Mouse (Mus musculus) monocyte, adult 59 days (primary cell): ENCODE measurements around the gene Olah. TPM values are rescaled to one million over a fixed set of nuclear protein-coding genes. Genes with fewer than 3 reads are reported as not detected.

ENCODE experiments used
- total RNA-seq, 2 experiments: library from RNA; stranded (reverse); gene quantifications; one replicate each; pipeline ENCODE4 v1.2.4; 2023

Olah gene
- total RNA-seq = not detected

DNA sequence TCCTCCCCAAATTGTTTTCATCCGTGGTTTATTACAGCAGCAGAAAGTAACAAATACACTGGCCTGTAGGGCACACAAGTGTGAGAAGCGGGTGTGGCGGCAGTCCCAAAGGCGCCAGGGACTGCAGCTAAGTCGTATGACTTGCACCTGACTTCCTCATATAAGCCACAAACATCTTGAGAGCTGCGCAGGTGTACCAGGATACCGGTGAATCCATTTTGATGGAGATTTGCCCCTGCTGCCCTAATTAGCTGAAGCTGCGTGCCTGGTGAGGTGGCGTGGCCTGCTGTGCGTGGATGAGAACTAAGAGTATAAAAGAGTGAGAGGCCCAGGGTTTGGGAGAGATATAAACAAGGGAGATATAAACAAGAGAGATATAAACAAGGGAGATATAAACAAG is at the start of gene Olah:
TSS of gene Olah (minus strand) at position 101 of the 400 bp plus-strand sequence.

DNA sequence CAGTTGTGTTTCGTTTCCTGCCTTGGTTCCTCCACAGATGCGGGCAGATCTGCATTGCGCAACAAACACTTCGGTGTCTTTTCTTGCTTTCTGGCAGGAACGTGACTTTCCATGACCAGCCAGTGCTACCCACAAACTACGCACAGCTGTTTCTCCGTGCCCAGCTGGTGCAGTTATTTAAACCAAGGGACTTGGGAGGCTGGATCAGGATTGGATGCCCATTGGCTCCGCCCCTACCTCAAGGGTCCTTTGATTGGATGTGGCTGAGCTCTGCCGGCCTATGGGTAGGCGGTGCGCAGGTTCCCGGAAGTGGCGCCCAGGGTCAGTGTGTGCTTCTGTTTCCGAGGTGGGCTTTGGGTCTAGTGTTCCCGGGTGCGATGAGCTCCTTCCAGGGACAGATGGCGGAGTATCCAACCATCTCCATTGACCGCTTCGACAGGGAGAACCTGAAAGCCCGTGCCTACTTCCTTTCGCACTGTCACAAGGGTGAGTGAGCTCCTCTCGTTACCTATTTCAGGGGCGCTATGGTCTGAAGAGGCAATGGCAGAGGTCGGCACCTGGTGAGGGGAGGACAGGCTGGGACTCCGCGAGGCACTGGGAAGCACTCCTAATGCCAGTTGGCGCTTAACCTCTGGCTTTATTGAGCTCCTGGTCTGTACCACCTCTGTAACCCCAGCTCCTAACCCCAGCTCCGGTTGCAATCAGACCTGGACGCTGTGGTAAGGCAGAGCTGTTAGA is 27.0 kb upstream of the Olah start, which contains the start of gene Dclre1c:
TSS of gene Dclre1c (plus strand) at position 291 of the 738 bp plus-strand sequence.

DNA sequence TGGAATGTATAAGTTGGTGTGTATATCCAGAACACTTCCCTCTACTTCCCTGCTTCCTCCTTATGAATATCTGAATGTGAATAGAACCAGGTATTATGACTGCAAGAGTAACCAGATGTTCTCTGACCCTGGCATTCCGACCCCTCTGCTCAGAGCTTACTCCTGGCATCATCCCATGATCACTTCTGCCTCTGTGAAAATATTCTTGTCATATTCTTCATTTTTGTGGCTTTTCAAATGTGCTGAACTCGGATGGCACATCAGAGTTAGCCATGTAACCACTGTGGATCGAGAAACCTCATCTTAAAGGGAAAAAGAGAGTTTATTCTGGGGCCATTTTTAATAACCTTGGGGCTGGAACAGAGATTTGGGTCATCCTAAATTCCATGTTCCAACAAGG is 25.5 kb upstream of the Olah start, which contains the start of gene Meig1:
TSS of gene Meig1 (minus strand) at position 101 of the 400 bp plus-strand sequence.

DNA sequence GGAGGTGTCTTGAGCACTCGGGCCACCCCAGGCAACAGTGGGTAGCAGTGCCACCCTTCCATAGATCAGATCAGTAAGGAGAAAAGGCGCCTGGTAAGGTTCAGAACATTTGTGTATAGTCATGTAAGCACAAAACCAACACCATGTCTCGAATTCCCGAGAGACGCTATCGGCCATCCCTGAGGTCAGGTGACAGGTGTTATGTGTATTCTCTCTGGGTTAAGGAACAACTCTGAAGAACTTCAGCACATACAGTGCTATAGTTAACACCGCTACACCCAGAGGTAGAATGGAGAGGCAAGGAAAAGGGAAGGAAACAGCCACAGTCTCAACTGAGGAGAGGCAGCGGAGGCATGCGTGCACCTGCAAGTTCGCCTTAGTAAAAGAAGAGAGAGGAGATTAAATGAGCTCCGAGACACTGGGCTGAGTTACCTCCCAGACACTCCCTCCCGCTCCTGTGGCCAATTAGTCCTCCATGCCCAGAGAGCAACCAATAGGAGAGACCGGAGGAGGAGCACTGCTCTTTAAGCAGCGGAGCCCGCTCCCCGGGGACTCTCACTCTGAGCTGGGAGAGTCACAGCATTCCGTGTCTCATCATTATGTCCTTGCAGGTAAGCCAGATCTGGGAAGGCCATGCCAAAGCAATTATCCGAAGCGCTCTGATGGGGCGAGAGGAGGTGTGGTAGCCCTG is 61.3 kb downstream of the Olah start, which contains the start of gene Acbd7:
TSS of gene Acbd7 (plus strand) at position 558 of the 691 bp plus-strand sequence.

DNA sequence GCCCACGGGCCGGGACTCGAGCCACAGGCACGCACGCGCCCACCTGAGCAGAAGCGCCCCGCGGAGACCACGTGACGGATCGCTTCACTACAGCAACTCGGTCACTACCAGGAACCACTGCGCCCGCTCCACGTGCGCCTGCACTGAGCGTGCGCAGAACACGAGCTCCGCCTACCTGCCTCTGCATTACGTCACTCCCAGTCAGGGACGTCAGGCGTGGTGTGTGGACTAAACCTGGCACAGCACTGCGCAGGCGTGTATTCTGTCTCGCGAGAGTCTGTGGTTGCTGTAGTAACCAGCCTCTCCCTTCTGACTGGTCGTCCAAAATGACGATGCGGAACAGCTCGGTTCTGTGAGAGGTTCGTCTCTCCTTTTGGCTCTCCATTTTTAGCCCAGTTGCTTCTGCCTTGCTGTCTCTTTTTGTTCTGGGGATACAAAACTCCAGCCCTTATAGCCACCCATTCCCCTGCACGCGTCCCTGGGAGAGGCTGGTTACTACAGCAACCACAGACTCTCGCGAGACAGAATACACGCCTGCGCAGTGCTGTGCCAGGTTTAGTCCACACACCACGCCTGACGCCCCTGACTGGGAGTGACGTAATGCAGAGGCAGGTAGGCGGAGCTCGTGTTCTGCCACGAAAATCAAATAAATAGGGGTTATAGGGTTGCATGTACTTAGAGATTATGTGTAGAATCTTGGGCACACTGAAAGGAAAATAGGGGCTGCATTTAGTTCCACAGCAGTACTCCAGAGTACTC is 64.3 kb downstream of the Olah start, which contains the start of gene Rpp38:
TSS of gene Rpp38 (minus strand) at position 160 of the 759 bp plus-strand sequence.

Other genes starting within 250 kb of the Olah start
- gene Nmt2, start 113.0 kb downstream of the Olah start, total RNA-seq = 10 to 100 TPM; 13.8 to 15.4 TPM
- gene Rpp38, start 64.6 kb downstream of the Olah start, total RNA-seq = 1 to 10 TPM; 1.9 to 2.9 TPM
- gene Acbd7, start 61.0 kb downstream of the Olah start, total RNA-seq = not detected
- gene Meig1, start 25.4 kb upstream of the Olah start, total RNA-seq = 1 to 10 TPM; 1.0 to 2.3 TPM
- 10 to 100 TPM; 75.0 to 86.9 TPM for gene Dclre1c, start 26.9 kb upstream of the Olah start, total RNA-seq
- under 1 TPM; 0.31 to 0.43 TPM for gene Suv39h2, start 77.8 kb upstream of the Olah start, total RNA-seq
- 1 to 10 TPM; 7.7 to 8.4 TPM for gene Gm45902, start 115.6 kb upstream of the Olah start, total RNA-seq
- 10 to 100 TPM; 52.7 to 58.1 TPM for gene Hspa14, start 115.6 kb upstream of the Olah start, total RNA-seq
- under 1 TPM; 0.26 to 0.27 TPM for gene Cdnf, start 115.8 kb upstream of the Olah start, total RNA-seq
- gene Fam107b, start 173.3 kb upstream of the Olah start, total RNA-seq = 100 to 1,000 TPM; 236 to 241 TPM